Mouse (Mus musculus): ENCODE results near the gene Pkmyt1. TPM values are rescaled to one million over a fixed set of nuclear protein-coding genes. Genes with fewer than 3 reads are reported as not detected.
A peak's percentile ranks its signal among the peaks of the same experiment; 100 is the strongest.

Gene Pkmyt1
- 21.4 and 26.5 TPM in 2 replicates for polyA plus RNA-seq (2015; fragmentation: Nextera tagmentation; extraction: Ambion mirVana)

DNA sequence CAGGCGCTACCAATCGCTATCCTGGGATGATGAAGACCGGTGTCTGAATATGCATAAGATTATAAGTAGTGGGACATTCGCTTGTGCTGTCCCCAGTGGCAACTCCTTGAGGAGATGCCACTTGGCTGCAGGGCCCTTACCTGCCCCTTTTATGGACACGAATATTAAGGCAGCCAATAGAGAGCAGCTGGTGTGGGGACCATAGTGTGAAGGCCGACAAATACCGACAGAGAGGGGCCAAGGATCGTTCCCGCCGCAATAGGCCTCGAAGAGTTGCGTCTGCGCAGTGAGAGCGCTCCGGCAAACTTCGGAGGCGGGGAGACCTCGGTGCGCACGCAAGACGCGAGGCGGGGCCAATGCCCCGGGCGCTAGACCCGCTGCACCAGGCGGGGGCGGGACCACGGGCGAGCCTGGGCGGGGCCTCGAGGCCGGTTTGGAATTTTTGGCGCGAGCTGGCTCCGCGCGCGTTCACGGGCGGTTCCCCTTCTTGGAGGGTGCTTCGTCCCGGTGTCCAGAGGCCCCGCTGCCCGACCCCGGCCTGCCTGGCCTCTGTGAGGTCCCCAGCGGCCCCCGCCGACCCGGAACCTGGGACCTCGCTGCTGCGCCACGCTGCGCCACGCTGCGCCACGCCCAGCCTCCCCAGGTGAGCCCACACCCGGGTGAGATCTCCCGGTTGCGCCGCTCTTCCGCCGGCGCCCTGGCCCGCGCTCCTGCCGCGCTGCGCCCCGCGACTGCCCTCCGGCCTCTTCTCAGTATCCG lies at the start of gene Pkmyt1:
Pkmyt1 (plus strand) TSS at position 338 of the 759 bp plus-strand sequence.
- Histone ChIP-seq H3K4me1 (replicated peaks) (peaks cover 13% of the 10 kb centered on the region), H3K4me3 (replicated peaks) (peak within 1 kb of the TSS; percentile 79), H3K4me2 (replicated peaks) (peak within 1 kb of the TSS; percentile 89), H3K27me3 (no peaks in the 10 kb centered on the region), H3K27ac (peak within 1 kb of the TSS; percentile 46; the same call in 1 of the 2 replicates), H3K9me3 (no peaks in the 10 kb centered on the region), H3K9ac (replicated peaks) (peak within 1 kb of the TSS; percentile 75), H3K36me3 (no peaks in the 10 kb centered on the region)
- ATAC-seq: peak; percentile 90
- WGBS: under 1% methylated on average over 60 of the region's 73 CpGs

DNA sequence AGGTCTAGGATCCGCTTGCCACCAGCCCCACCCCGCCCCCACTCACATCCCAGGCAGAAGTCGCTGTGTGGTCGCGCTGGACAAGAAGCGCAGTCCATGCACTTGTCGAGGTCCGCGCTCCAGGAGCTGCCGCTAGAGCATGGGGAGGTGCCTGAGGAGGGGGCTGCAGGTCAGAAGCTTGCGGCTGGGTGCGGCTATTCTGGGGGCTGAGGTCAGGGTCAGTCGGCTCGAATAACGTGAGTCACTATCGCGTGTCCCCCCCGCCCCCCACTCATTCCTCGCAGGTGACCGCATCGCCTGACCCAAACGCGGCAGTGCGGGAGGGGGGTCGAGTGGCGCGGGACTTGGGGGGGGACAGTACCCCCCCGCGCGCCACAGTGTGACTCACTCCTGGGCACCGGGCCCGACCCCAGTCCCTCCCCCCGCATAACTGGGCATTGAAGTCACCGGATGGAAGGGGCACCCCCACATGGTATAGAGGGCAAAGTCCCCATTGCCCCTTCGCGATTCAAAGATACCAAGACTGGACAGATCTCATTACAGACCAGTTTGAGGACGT lies 49.6 kb upstream of the Pkmyt1 start:
- ATAC-seq: no peak
- H3K4me1 ChIP-seq (replicated peaks): peaks cover 46% of the 10 kb centered on the region
- H3K27ac ChIP-seq: no peak overlapping the region
- H3K9ac ChIP-seq (replicated peaks): peak overlapping the region; percentile 62
- peaks cover 71% of the 10 kb centered on the region for H3K27me3 ChIP-seq
- peak overlapping the region; percentile 46 for H3K4me3 ChIP-seq (replicated peaks)
- WGBS: under 1% methylated on average over 36 of the region's 37 CpGs
- peak overlapping the region; percentile 89 for H3K4me2 ChIP-seq (replicated peaks)
- no peaks in the 10 kb centered on the region for H3K36me3 ChIP-seq
- H3K9me3 ChIP-seq: no peaks in the 10 kb centered on the region

- H3K27me3 ChIP-seq: peaks cover 78% of the 10 kb centered on the region
- no peak for ATAC-seq
Measured at GRCm38 (mm10) chr17:23677236-23677679, 48.9 kb upstream of the Pkmyt1 start, which contains the start of gene Tnfrsf12a. TSS of gene Tnfrsf12a (minus strand) at chr17:23677468.

DNA sequence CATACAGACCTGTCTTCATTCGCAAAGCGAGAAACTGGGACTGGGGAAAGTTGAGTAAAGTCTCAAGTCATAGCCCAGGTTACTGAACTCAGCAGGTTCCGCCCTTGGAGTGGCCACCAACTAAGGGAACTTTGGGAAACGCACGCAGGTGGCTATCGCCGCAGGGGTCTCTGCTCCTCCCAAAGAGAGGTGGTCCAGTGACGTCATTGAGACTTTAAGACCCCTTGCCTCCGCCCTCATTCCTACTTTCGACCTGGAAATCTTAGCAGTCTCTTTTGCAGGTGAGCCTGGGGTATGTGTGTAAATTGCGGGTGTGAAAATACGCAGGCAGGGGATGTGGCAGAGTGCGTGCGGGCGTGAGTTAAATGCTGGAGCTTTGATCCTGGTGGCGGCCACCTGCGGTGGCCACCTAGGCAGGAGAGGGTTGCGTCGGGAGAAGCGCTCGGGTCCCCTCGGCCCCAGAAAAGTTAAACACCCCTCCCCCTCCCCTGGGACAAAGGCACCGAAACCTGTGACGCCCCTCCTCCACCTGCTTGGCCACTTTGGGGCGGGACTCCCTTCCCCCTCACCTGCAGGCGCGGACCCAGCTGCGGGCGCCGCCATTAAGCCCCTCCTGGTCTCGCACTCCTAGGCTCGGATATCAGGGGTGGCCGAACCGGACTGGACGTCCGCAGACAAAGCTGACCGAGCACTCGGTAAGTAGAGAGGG lies 46.9 kb upstream of the Pkmyt1 start, which contains the start of gene Cldn6:
Cldn6 (plus strand) TSS at position 123 of the 709 bp plus-strand sequence.
- H3K27me3 ChIP-seq: peaks cover 98% of the 10 kb centered on the region
- H3K9me3 ChIP-seq: no peaks in the 10 kb centered on the region
- 2% methylated on average over 38 of the region's 38 CpGs for WGBS
- no peak within 1 kb of the TSS for H3K27ac ChIP-seq
- H3K9ac ChIP-seq (replicated peaks): no peak within 1 kb of the TSS
- no peak for ATAC-seq
- H3K4me1 ChIP-seq (replicated peaks): peaks cover 41% of the 10 kb centered on the region
- H3K4me3 ChIP-seq (replicated peaks): peak within 1 kb of the TSS; percentile 11
- H3K36me3 ChIP-seq: no peaks in the 10 kb centered on the region
- peak within 1 kb of the TSS; percentile 31 for H3K4me2 ChIP-seq (replicated peaks)

More at GRCm38 (mm10) chr17:23677236-23677679, 48.9 kb upstream of the Pkmyt1 start, which contains the start of gene Tnfrsf12a:
- H3K9me3 ChIP-seq: no peaks in the 10 kb centered on the region
- peak within 1 kb of the TSS; percentile 62 for H3K9ac ChIP-seq (replicated peaks)
- peak within 1 kb of the TSS; percentile 46 for H3K4me3 ChIP-seq (replicated peaks)
- no peaks in the 10 kb centered on the region for H3K36me3 ChIP-seq
- WGBS: under 1% methylated on average over 34 of the region's 34 CpGs
- H3K4me2 ChIP-seq (replicated peaks): peak within 1 kb of the TSS; percentile 89
- H3K4me1 ChIP-seq (replicated peaks): peaks cover 46% of the 10 kb centered on the region
- H3K27ac ChIP-seq: no peak within 1 kb of the TSS

DNA sequence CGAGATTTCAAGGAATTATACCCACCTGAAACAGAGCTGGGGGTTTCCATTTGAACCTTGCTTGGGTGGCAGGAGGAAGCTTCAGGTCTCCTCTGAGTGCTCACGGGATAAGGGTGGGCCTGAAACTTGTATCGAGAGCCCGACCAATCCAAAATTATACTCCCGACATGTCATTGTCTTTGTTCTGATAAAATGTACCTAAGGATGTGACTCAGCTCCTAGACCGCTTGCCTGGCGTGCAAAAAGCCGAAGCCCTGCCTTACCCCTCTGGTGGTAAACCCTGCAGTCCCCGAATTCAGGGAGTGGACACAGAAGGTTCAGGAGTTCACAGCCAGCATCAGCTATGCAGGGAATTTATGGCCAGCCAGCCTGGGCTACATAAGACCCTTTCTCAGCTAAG lies 45.8 kb upstream of the Pkmyt1 start:
- no peak overlapping the region for H3K9ac ChIP-seq (replicated peaks)
- peaks cover 90% of the 10 kb centered on the region for H3K27me3 ChIP-seq
- H3K27ac ChIP-seq: no peak overlapping the region
- H3K9me3 ChIP-seq: no peaks in the 10 kb centered on the region
- no peaks in the 10 kb centered on the region for H3K36me3 ChIP-seq
- no peak overlapping the region for H3K4me2 ChIP-seq (replicated peaks)
- WGBS: 81% methylated on average over 9 of the region's 9 CpGs
- peaks cover 37% of the 10 kb centered on the region for H3K4me1 ChIP-seq (replicated peaks)
- no peak overlapping the region for H3K4me3 ChIP-seq (replicated peaks)
- no peak for ATAC-seq

DNA sequence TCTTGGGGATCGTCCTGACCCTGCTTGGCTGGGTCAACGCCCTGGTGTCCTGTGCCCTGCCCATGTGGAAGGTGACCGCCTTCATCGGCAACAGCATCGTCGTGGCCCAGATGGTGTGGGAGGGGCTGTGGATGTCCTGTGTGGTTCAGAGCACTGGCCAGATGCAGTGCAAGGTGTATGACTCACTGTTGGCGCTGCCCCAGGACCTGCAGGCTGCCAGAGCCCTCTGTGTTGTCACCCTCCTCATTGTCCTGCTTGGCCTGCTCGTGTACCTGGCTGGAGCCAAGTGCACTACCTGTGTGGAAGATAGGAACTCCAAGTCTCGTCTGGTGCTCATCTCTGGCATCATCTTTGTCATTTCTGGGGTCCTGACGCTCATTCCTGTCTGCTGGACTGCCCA lies 45.0 kb upstream of the Pkmyt1 start:
- ATAC-seq: no peak
- Histone ChIP-seq H3K4me3 (replicated peaks) (no peak overlapping the region), H3K36me3 (no peaks in the 10 kb centered on the region), H3K27me3 (peaks cover 82% of the 10 kb centered on the region), H3K4me1 (replicated peaks) (peaks cover 31% of the 10 kb centered on the region), H3K27ac (no peak overlapping the region), H3K4me2 (replicated peaks) (no peak overlapping the region), H3K9ac (replicated peaks) (no peak overlapping the region), H3K9me3 (no peaks in the 10 kb centered on the region)
- WGBS: 81% methylated on average over 10 of the region's 10 CpGs

DNA sequence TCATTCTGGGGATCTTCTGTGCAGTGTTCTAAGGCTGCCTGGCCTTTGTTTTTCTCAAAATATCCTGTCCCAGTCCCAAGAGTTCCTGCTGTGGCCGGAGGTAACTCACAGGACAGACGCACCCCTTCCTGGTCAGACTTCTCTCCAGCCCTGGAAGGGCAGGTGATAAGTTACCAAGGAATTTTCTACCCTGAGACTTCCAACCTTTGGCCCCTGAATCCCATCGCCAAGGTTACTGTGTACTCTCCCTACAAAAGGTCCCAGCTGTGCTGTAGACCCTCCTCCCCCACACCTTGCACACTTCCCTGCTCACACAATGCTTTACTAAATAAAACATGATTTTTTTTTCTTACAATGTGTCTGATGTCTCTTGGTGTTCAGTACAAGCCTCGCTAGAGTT lies 44.0 kb upstream of the Pkmyt1 start:
- no peak overlapping the region for H3K9ac ChIP-seq (replicated peaks)
- ATAC-seq: no peak
- H3K27ac ChIP-seq: no peak overlapping the region
- H3K9me3 ChIP-seq: no peaks in the 10 kb centered on the region
- 64% methylated on average over 4 of the region's 4 CpGs for WGBS
- no peaks in the 10 kb centered on the region for H3K36me3 ChIP-seq
- H3K4me3 ChIP-seq (replicated peaks): no peak overlapping the region
- H3K4me2 ChIP-seq (replicated peaks): no peak overlapping the region
- H3K4me1 ChIP-seq (replicated peaks): peaks cover 21% of the 10 kb centered on the region
- H3K27me3 ChIP-seq: peaks cover 74% of the 10 kb centered on the region

- WGBS: 63% methylated on average over 3 of the region's 3 CpGs
- Histone ChIP-seq H3K9me3 (no peaks in the 10 kb centered on the region), H3K27ac (no peak overlapping the region), H3K4me2 (replicated peaks) (no peak overlapping the region), H3K4me1 (replicated peaks) (peaks cover 17% of the 10 kb centered on the region), H3K9ac (replicated peaks) (no peak overlapping the region), H3K27me3 (peaks cover 70% of the 10 kb centered on the region), H3K4me3 (replicated peaks) (no peak overlapping the region), H3K36me3 (no peaks in the 10 kb centered on the region)
- ATAC-seq: no peak
Measured at GRCm38 (mm10) chr17:23682530-23682929, 43.6 kb upstream of the Pkmyt1 start.

GRCm38 (mm10) chr17:23683226-23683625 lies 42.9 kb upstream of the Pkmyt1 start:
- Histone ChIP-seq H3K9ac (replicated peaks) (no peak overlapping the region), H3K4me2 (replicated peaks) (peak overlapping the region; percentile 19; the same call in 1 of the 2 replicates), H3K4me3 (replicated peaks) (no peak overlapping the region), H3K4me1 (replicated peaks) (peaks cover 17% of the 10 kb centered on the region), H3K27me3 (peaks cover 63% of the 10 kb centered on the region), H3K27ac (no peak overlapping the region), H3K36me3 (no peaks in the 10 kb centered on the region), H3K9me3 (no peaks in the 10 kb centered on the region)
- WGBS: 29% methylated on average over 15 of the region's 15 CpGs
- peak; percentile 24; the same call in 1 of the 2 replicates for ATAC-seq

- peak; percentile 57 for ATAC-seq
- Histone ChIP-seq H3K27ac (no peak within 1 kb of the TSS), H3K4me1 (replicated peaks) (peaks cover 16% of the 10 kb centered on the region), H3K4me3 (replicated peaks) (no peak within 1 kb of the TSS), H3K27me3 (peaks cover 55% of the 10 kb centered on the region), H3K4me2 (replicated peaks) (peak within 1 kb of the TSS; percentile 19; the same call in 1 of the 2 replicates), H3K9ac (replicated peaks) (no peak within 1 kb of the TSS), H3K9me3 (no peaks in the 10 kb centered on the region), H3K36me3 (no peaks in the 10 kb centered on the region)
- WGBS: 13% methylated on average over 15 of the region's 15 CpGs
Measured at GRCm38 (mm10) chr17:23683856-23684672, 42.1 kb upstream of the Pkmyt1 start, which contains the start of gene Cldn9. TSS of gene Cldn9 (minus strand) at chr17:23684026.

- no peaks in the 10 kb centered on the region for H3K36me3 ChIP-seq
- H3K9ac ChIP-seq (replicated peaks): no peak overlapping the region
- no peak overlapping the region for H3K4me2 ChIP-seq (replicated peaks)
- H3K27ac ChIP-seq: no peak overlapping the region
- ATAC-seq: no peak
- 63% methylated on average over 1 of the region's 1 CpGs for WGBS
- H3K4me1 ChIP-seq (replicated peaks): peaks cover 6% of the 10 kb centered on the region; the same call in 1 of the 2 replicates
- no peak overlapping the region for H3K4me3 ChIP-seq (replicated peaks)
- H3K9me3 ChIP-seq: no peaks in the 10 kb centered on the region
- peaks cover 37% of the 10 kb centered on the region for H3K27me3 ChIP-seq
Measured at GRCm38 (mm10) chr17:23694491-23694890, 31.6 kb upstream of the Pkmyt1 start.
